Mouse (Mus musculus) kidney, postnatal 0 days (tissue): ENCODE measurements around the gene Gata3. TPM values are rescaled to one million over a fixed set of nuclear protein-coding genes. Genes with fewer than 3 reads are reported as not detected.

Experiments
- ATAC-seq: fragments of 200-750 bp; cut with Nextera tagmentation; replicated peaks from 2 replicates; pipeline ENCODE4 v1.8.0; 2017; ENCODE audit warnings: low read depth, moderate number of reproducible peaks, moderate TSS enrichment, moderate library complexity; ENCODE audit not compliant: low FRiP score
- DNase-seq: peaks from one replicate; pipeline ENCODE4 v3.0.0-alpha.2; 2016; ENCODE audit warnings: low spot score
- H3K27ac ChIP-seq: fragments of 300-500 bp; sonication (generic); 2 replicates; pipeline ENCODE4 v1.5.1; 2014; ENCODE audit warnings: mild to moderate bottlenecking
- H3K27me3 ChIP-seq: fragments of 300-500 bp; sonication (generic); 2 replicates; pipeline ENCODE4 v1.6.1; 2014; ENCODE audit warnings: low read length, mixed read lengths; ENCODE audit not compliant: insufficient read depth
- H3K36me3 ChIP-seq: fragments of 300-500 bp; sonication (generic); 2 replicates; pipeline ENCODE4 v1.6.1; 2014; ENCODE audit warnings: low read length, mixed read lengths; ENCODE audit not compliant: insufficient read depth
- H3K4me1 ChIP-seq: fragments of 300-500 bp; sonication (generic); replicated peaks from 2 replicates; pipeline ENCODE4 v1.6.1; 2014; ENCODE audit warnings: antibody characterized with exemption, low read length, mixed read lengths; ENCODE audit not compliant: insufficient read depth
- H3K4me2 ChIP-seq: fragments of 300-500 bp; sonication (generic); 2 replicates; pipeline ENCODE4 v1.6.1; 2014; ENCODE audit warnings: mild to moderate bottlenecking, low read length, moderate library complexity, mixed read lengths
- H3K4me3 ChIP-seq: fragments of 300-500 bp; sonication (generic); replicated peaks from 2 replicates; pipeline ENCODE4 v1.5.1; 2014; ENCODE audit warnings: low read depth, low read length
- H3K9ac ChIP-seq: fragments of 300-500 bp; sonication (generic); 2 replicates; pipeline ENCODE4 v1.6.1; 2014; ENCODE audit warnings: low read depth, low read length
- H3K9me3 ChIP-seq: fragments of 300-500 bp; sonication (generic); replicated peaks from 2 replicates; pipeline ENCODE4 v1.6.1; 2016; ENCODE audit warnings: low read length, inconsistent platforms, mixed read lengths
- CTCF ChIP-seq: IDR thresholded peaks from 2 replicates; pipeline ENCODE4 v1.5.1; 2016; ENCODE audit warnings: antibody characterized with exemption, low read depth, mild to moderate bottlenecking, moderate library complexity
- WGBS: fragments of 180-500 bp; shearing (Covaris S2); extraction: QIAGEN DNeasy Blood & Tissue Kit; methylation state at CpG from one replicate; pipeline ENCODE4 v1.1.7; 2014; 5-methylcytosine and 5-hydroxymethylcytosine counted together
- polyA plus RNA-seq: library from polyadenylated mRNA; unstranded; fragments of >200 nt; fragmentation: Nextera tagmentation; extraction: Ambion mirVana; gene quantifications from 2 replicates; pipeline ENCODE4 v1.2.1, GENCODE M21; 2015

Gene Gata3
- 95.1 and 99.1 TPM in 2 replicates for polyA plus RNA-seq

DNA sequence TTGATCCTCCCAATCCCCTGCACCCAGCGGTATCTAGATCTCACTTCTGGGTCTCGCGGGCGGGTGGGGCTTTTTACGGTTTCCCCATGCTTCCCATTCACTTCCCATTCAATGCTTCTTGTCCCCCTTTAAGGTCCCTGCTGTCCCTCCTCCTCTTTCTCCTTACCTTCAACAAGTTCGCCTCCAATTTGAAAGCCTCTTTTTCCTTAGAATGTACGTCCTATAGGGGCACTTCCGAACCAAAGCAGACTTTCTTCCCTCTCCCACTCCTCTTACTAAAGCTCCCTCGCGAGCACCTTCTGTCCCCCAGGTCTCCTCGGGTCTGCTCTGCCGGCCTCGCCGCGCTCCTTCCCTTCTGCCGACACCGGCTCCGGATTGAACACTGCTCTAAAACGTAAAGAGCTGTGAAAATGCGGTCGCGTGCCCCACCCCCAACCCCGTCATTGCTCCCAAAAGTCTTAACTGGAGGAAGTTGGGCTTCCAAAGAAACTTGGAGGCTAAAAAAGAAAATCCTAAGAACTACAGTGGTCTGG, at the start of gene Gata3:
Gene Gata3 (minus strand): TSS at position 384 of the 533 bp plus-strand sequence.
- TF ChIP-seq CTCF = no peak
- Histone ChIP-seq H3K27me3 (peaks cover 84% of the 10 kb centered on the region), H3K4me3 (peak within 1 kb of the TSS; percentile 25), H3K27ac (peak within 1 kb of the TSS; percentile 68), H3K4me2 (peak within 1 kb of the TSS; percentile 39), H3K9me3 (no peaks in the 10 kb centered on the region), H3K9ac (peak within 1 kb of the TSS; percentile 43), H3K36me3 (no peaks in the 10 kb centered on the region), H3K4me1 (no peaks in the 10 kb centered on the region)
- ATAC-seq (no peak), DNase-seq (no peak)
- WGBS = under 1% methylated on average over 23 of the region's 23 CpGs

DNA sequence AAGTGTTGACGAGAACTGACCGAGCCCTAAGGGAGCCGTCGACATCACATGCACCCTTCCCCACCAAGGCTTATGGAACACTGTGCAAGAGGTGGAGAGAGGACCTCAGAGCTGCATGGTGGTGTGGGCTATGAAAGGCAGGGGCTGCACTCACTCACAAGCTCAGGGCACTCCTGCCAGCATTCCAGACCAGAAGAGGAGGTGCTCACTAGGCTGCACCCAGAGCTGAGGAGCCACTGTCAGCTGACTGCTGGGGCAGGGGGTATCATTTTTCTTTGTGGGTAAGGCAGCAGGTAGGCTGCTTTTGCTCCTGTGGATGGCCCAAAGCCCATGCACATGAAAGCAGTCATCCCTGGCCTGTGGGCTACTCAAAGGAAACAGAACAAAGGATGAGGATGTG, 49.4 kb upstream of the Gata3 start:
- Histone ChIP-seq H3K36me3 (no peaks in the 10 kb centered on the region), H3K27ac (no peak overlapping the region), H3K4me2 (no peak overlapping the region), H3K4me1 (no peaks in the 10 kb centered on the region), H3K9me3 (no peaks in the 10 kb centered on the region), H3K27me3 (no peaks in the 10 kb centered on the region), H3K4me3 (no peak overlapping the region), H3K9ac (no peak overlapping the region)
- ATAC-seq (no peak), DNase-seq (no peak)
- TF ChIP-seq CTCF = no peak
- WGBS = 65% methylated on average over 4 of the region's 4 CpGs

DNA sequence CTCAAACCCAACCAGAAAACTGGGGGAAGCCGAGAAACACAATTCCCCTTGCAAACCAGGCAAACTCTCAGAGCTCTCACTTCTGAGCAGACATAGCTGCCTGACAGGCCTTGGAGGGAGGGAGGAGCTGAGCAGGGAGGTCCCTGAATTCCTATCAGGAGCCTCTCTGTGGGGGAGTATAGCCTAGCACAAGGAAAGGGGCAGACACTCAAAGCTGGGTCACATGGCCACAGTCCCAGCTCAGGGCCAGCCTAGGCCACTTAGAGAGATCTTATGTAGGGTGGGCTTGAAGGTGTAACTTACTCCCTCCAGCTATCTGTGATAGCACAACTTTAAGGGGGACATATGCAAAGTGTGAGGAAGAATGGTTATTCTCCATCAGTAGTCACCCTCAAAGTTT, 46.1 kb upstream of the Gata3 start:
- Histone ChIP-seq H3K9ac (no peak overlapping the region), H3K27me3 (no peaks in the 10 kb centered on the region), H3K4me3 (no peak overlapping the region), H3K9me3 (no peaks in the 10 kb centered on the region), H3K27ac (no peak overlapping the region), H3K4me2 (no peak overlapping the region), H3K36me3 (no peaks in the 10 kb centered on the region), H3K4me1 (no peaks in the 10 kb centered on the region)
- 0% methylated on average over 1 of the region's 1 CpGs for WGBS
- ATAC-seq (peak; percentile 66), DNase-seq (peak; percentile 52)
- TF ChIP-seq CTCF = no peak

DNA sequence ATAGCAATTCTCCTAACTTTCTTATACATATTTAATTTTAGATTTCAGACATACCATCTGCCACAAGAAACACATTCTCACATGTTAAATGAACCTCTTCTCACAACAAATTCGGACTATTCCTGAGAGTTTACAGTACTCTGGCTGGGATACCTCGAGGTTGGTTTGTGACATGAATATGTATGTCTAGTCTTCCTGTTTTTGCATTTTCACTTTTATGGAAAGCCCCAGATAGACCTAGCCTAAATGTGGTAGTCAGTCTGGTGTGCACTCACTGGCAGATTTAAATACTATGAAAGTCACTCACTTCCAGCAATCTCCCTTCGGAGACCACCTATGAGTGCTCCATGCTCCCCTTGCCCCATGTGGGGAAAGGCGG, 37.1 kb upstream of the Gata3 start:
- H3K27me3 ChIP-seq = no peaks in the 10 kb centered on the region
- WGBS = 79% methylated on average over 4 of the region's 4 CpGs

DNA sequence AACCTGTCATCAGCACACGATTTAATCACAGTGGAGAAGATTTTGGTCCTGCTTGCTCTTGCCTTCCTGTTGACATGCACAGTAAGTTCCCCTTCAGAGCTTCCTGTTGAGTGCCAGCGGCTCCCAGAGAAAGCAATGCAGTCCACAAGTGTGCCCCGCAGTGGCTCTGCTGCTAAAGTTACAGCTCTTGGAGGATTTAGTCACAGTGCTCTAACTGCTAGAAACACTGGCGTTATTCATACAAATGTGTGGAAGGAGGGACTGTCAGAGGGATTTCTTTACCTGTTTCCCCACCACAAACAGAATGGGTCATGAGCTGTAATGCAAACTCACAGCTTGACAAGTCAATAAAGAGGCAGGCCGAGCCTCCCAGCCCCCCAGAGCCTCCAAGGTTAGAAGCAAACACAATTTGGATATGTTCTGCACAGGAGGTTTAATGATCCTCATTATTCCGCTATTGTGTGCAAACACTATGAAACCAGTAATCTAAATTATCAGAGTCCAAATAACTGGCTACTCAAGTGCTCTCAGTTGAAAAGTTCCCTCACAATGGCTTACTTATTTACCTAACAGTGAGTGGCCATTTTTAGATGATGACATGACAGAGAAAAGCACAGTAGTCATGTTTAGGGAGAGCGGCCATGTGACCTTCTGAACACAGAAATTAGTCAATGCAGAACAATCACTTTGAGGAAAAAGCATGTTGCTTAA, 36.5 kb upstream of the Gata3 start:
- Histone ChIP-seq H3K27ac (no peak overlapping the region), H3K4me1 (no peaks in the 10 kb centered on the region), H3K4me3 (no peak overlapping the region), H3K36me3 (no peaks in the 10 kb centered on the region), H3K9me3 (no peaks in the 10 kb centered on the region), H3K9ac (no peak overlapping the region), H3K4me2 (no peak overlapping the region), H3K27me3 (no peaks in the 10 kb centered on the region)
- WGBS = 47% methylated on average over 7 of the region's 7 CpGs
- no peak for TF ChIP-seq CTCF
- DNase-seq (peak; percentile 35), ATAC-seq (peak; percentile 46)

More for the DNA sequence above, 37.1 kb upstream of the Gata3 start:
- DNase-seq (no peak), ATAC-seq (no peak)
- TF ChIP-seq CTCF = no peak
- Histone ChIP-seq H3K4me3 (no peak overlapping the region), H3K27ac (no peak overlapping the region), H3K36me3 (no peaks in the 10 kb centered on the region), H3K9me3 (no peaks in the 10 kb centered on the region), H3K4me1 (no peaks in the 10 kb centered on the region), H3K4me2 (no peak overlapping the region), H3K9ac (no peak overlapping the region)

DNA sequence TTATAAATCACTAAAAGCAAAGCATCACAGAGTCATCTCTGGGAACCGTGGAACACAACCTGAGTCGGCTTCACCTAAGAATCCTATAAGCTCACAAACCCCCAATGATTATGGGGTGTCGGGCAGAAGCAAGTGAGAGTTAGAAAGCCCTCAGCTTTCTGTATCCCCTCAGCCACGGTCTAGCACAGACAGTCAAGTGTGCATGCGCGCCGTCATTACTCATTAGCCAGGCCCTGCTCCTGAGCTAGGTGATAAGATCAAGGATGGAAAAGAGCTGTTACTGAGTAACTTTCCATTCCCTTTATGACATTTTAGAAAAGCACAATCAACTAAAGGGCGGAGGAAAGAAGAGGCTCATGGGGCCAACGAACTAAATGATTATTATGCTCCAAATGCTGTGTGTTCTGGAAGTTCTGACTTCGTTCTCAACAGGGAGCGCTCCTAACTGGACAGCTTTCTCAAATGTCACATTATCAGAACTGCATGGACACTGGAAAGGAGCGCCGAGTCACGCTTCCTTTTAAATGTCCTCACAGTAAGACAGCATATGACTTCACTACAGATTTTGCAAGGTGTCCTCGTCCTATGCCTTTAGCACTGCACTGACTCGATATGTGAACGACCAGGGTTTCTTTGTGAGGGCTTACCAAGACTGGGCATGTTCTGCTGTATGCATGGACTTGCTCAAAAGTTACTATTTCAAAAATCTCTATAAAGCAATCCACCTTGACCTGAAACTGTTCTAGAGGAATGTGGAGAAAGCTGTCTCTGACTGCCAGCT, 29.0 kb upstream of the Gata3 start:
- 72% methylated on average over 17 of the region's 17 CpGs for WGBS
- Histone ChIP-seq H3K4me1 (no peaks in the 10 kb centered on the region), H3K4me2 (0 out of 2 replicates have a peak overlapping the region, but pooled peaks have one; percentile 21), H3K9me3 (no peaks in the 10 kb centered on the region), H3K9ac (no peak overlapping the region), H3K4me3 (no peak overlapping the region), H3K36me3 (peaks cover 17% of the 10 kb centered on the region), H3K27me3 (no peaks in the 10 kb centered on the region), H3K27ac (peak overlapping the region; percentile 79)
- DNase-seq (peak; percentile 59), ATAC-seq (peak; percentile 90)
- no peak for TF ChIP-seq CTCF
